In genomic region chr14:73323965-73324364, GRCm38 (mm10) we compare ENCODE assay signal across 13 mouse cellular contexts. TPM values are rescaled to one million over a fixed set of nuclear protein-coding genes. Genes with fewer than 3 reads are reported as not detected.
DNase-seq lines count a peak whose midpoint lies in the region; ATAC-seq and TF ChIP-seq lines count a peak whose summit lies in the region.
"Had no signal": no experiment of that assay in that cellular context is flagged by ENCODE, and none has a peak within 500 bp of the region (broad histone marks: within the 10 kb centered on the region; RNA-seq: fewer than 3 reads in every experiment).

No protein-coding gene starts in this region.

- H3K27me3 ChIP-seq in megakaryocyte, embryonic 14.5 days (replicated peaks), result no peaks in the 10 kb centered on the region
- H3K27me3 ChIP-seq in liver, embryonic 14.5 days (ENCODE audit: control insufficient read depth, insufficient read depth, low read length), result no peaks in the 10 kb centered on the region
- H3K27me3 ChIP-seq in small intestine, adult 2 months (ENCODE audit: control insufficient read depth, insufficient read depth, low read length), result no peaks in the 10 kb centered on the region
- no peaks in the 10 kb centered on the region for H3K27me3 ChIP-seq in cerebellum, adult 2 months (ENCODE audit: control insufficient read depth, insufficient read depth, low read length)

- no peak for TF ChIP-seq EP300 in liver, embryonic 14.5 days (IDR thresholded peaks at IDR 0.05; ENCODE audit: low read depth)

- no peak for TF ChIP-seq POLR2A in small intestine, adult 2 months (IDR thresholded peaks at IDR 0.05; ENCODE audit: low read depth, low read length)
- no peak for TF ChIP-seq POLR2A in cerebellum, adult 2 months (IDR thresholded peaks at IDR 0.05; ENCODE audit: borderline replicate concordance, insufficient read depth, low read length)

- peak overlapping the region; percentile 41; the same call in 1 of the 2 replicates for H3K27ac ChIP-seq in gastrocnemius, adult 2 months
- peak overlapping the region; percentile 60 for H3K27ac ChIP-seq in liver, embryonic 14.5 days
- peak overlapping the region; percentile 37 for H3K27ac ChIP-seq in small intestine, adult 2 months (ENCODE audit: insufficient read depth, low read depth, low read length)
- H3K27ac ChIP-seq in cerebellum, adult 2 months (ENCODE audit: insufficient read depth, low read length), result no peak overlapping the region

- H3K9me3 ChIP-seq in megakaryocyte, embryonic 14.5 days, result no peaks in the 10 kb centered on the region
- no peaks in the 10 kb centered on the region for H3K9me3 ChIP-seq in liver, embryonic 14.5 days (ENCODE audit: control insufficient read depth, low read length)

- H3K9ac ChIP-seq in liver, embryonic 14.5 days (replicated peaks), result peak overlapping the region; percentile 96

- peak overlapping the region; percentile 77 for H3K4me3 ChIP-seq in gastrocnemius, adult 2 months
- peak overlapping the region; percentile 95 for H3K4me3 ChIP-seq in megakaryocyte, embryonic 14.5 days (replicated peaks)
- H3K4me3 ChIP-seq in liver, embryonic 14.5 days (ENCODE audit: insufficient read depth in 1 of 2, low read depth in 2 of 2, low read length in 2 of 2), result peak overlapping the region; percentile 89 to 92
- H3K4me3 ChIP-seq in small intestine, adult 2 months (ENCODE audit: low read depth, low read length), result no peak overlapping the region
- H3K4me3 ChIP-seq in cerebellum, adult 2 months (replicated peaks; ENCODE audit: insufficient read depth, low read depth, low read length), result no peak overlapping the region

- H3K4me2 ChIP-seq in liver, embryonic 14.5 days (ENCODE audit: low read depth), result peak overlapping the region; percentile 96

- peaks cover 30% of the 10 kb centered on the region for H3K36me3 ChIP-seq in megakaryocyte, embryonic 14.5 days (replicated peaks; ENCODE audit: low read length)
- H3K36me3 ChIP-seq in liver, embryonic 14.5 days (replicated peaks; ENCODE audit: control insufficient read depth, insufficient read depth, low read depth), result peaks cover 15% of the 10 kb centered on the region
- peaks cover 6% of the 10 kb centered on the region for H3K36me3 ChIP-seq in small intestine, adult 2 months (ENCODE audit: control insufficient read depth, insufficient read depth, low read length)

- intact Hi-C loops in gastrocnemius, adult 2 months (cut with DNase I), result no loop called here

- TF ChIP-seq CTCF in gastrocnemius, adult 2 months (IDR thresholded peaks at IDR 0.05), result no peak
- TF ChIP-seq CTCF in liver, embryonic 14.5 days (IDR thresholded peaks at IDR 0.05; ENCODE audit: low read depth), result no peak
- no peak for TF ChIP-seq CTCF in small intestine, adult 2 months (IDR thresholded peaks at IDR 0.05; ENCODE audit: extremely low read depth, insufficient read length, insufficient replicate concordance, low read depth, low read length)
- TF ChIP-seq CTCF in cerebellum, adult 2 months (IDR thresholded peaks at IDR 0.05; ENCODE audit: borderline replicate concordance, insufficient read depth, low read depth, low read length), result no peak

- ATAC-seq in megakaryocyte, adult 5-6 weeks (ENCODE audit: poor library complexity, severe bottlenecking), result no peak
- no peak for ATAC-seq in liver, embryonic 14.5 days (ENCODE audit: insufficient read depth)
- ATAC-seq: intestine, embryonic 16.5 days had no signal

- 56% methylated on average over 2 of the region's 2 CpGs for WGBS in liver, embryonic 14.5 days (ENCODE audit: insufficient replicate concordance)
- WGBS in small intestine, adult 2 months, result 76% methylated on average over 2 of the region's 2 CpGs
- 55% methylated on average over 2 of the region's 2 CpGs for WGBS in cerebellum, adult 2 months

- DNase-seq in gastrocnemius, adult 2 months, result no peak
- no peak for DNase-seq in gastrocnemius, adult 8-10 months (ENCODE audit: low spot score in 2 of 2)
- DNase-seq in liver, embryonic 14.5 days (ENCODE audit: low read depth in 3 of 3, low spot score in 3 of 3), result no peak
- DNase-seq in spleen, postnatal 4 days (ENCODE audit: low spot score in 2 of 2), result no peak
- DNase-seq in cerebellum, adult 2 months, result no peak
- DNase-seq: cerebellum, adult 9-10 months; gastrocnemius, postnatal 10 days; right cerebral cortex, postnatal 4 days; thymus, postnatal 14 days had no signal

- peaks cover 62% of the 10 kb centered on the region for H3K4me1 ChIP-seq in megakaryocyte, embryonic 14.5 days
- H3K4me1 ChIP-seq in liver, embryonic 14.5 days (replicated peaks; ENCODE audit: control insufficient read depth in 2 of 2, insufficient read depth in 2 of 2, low read length in 1 of 2), result peaks cover 31 to 41% of the 10 kb centered on the region in 2 experiments
- peaks cover 4% of the 10 kb centered on the region; the same call in 1 of the 2 replicates for H3K4me1 ChIP-seq in small intestine, adult 2 months (ENCODE audit: control insufficient read depth, insufficient read depth, insufficient read length, low read length)
- H3K4me1 ChIP-seq in cerebellum, adult 2 months (ENCODE audit: control insufficient read depth, insufficient read depth, low read length), result no peaks in the 10 kb centered on the region

RNA-seq across cellular contexts. Expression of gene Rb1, which starts 1.7 kb away (rescaled TPM):
- 10 to 100 TPM; 14.4 to 20.1 TPM for total RNA-seq in gastrocnemius, adult 2 months (2021)
- total RNA-seq in gastrocnemius, adult 8-10 months (2022), result 10 to 100 TPM; 14.5 to 25.1 (median 17.4) TPM
- 3.0 and 6.4 TPM in 2 replicates for polyA plus RNA-seq in megakaryocyte, embryonic 14.5 days (2012; ENCODE audit: insufficient read depth, low replicate concordance)
- 108 and 126 TPM in 2 replicates for total RNA-seq in megakaryocyte, adult 5-6 weeks (2015)
- total RNA-seq in megakaryocyte, adult 5-6 weeks (2017), result 43.9 and 56.8 TPM in 2 replicates
- 11.6 and 15.4 TPM in 2 replicates for polyA plus RNA-seq in liver, embryonic 14.5 days (2012; rRNA removed)
- polyA plus RNA-seq in liver, embryonic 14.5 days (2014; fragmentation: Nextera tagmentation; extraction: Ambion mirVana), result 22.1 and 30.2 TPM in 2 replicates
- polyA plus RNA-seq in small intestine, adult 2 months (2012; rRNA removed), result 1.0 and 2.9 TPM in 2 replicates
- polyA plus RNA-seq in cerebellum, adult 2 months (2012; rRNA removed), result 21.2 and 22.4 TPM in 2 replicates

Comparison
In these comparisons a context has a peak if more than half of its experiments do, and no peak if none do; other contexts are left out.
1. H3K4me3 ChIP-seq: peak in gastrocnemius, adult 2 months (single experiment), megakaryocyte, embryonic 14.5 days (single experiment) and liver, embryonic 14.5 days (2 of 2); none in small intestine, adult 2 months (single experiment) and cerebellum, adult 2 months (single experiment).